Mouse (Mus musculus): Measurements from ENCODE around the gene Fgfr2. TPM values are rescaled to one million over a fixed set of nuclear protein-coding genes. Genes with fewer than 3 reads are reported as not detected.
"Not testable (repeated sequence)": the region's sequence is repeated elsewhere in the genome, so short reads cannot be mapped to it uniquely, and the experiment has no call there.

The Fgfr2 gene
- total RNA-seq, 1 experiment: 37.5 TPM

DNA sequence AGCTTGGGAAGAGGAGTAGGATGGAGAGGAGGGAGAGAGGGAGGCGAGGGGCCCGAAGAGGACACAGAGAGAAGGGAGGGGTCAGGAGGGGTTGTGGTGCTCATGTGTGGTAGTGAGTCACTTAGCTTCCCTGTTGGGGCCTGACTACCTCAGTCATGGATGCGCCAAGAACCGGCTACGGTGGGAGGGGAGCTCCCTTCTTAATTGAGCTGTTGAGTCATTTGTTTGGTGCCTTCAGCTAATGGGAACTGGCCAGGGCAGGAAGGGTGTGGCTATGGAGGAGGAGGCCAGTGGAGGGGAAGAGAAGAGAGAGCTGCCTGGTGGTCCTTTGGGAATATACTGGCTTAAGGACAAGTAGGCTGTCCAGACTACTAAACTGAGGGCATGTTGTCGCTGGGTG is 2451.8 kb downstream of the Fgfr2 start:
- TF ChIP-seq MAFK (IDR thresholded peaks at IDR 0.05; ENCODE audit: insufficient read depth, low read depth, low read length): no peak
- TF ChIP-seq CHD2 (IDR thresholded peaks at IDR 0.05; ENCODE audit: low read depth, low read length): no peak
- no peak for TF ChIP-seq ZC3H11A (IDR thresholded peaks at IDR 0.05; ENCODE audit: borderline replicate concordance, low read depth, low read length)
- TF ChIP-seq ZNF384 (IDR thresholded peaks at IDR 0.05; ENCODE audit: low read depth, low read length): no peak
- TF ChIP-seq HCFC1 (IDR thresholded peaks at IDR 0.05; ENCODE audit: borderline replicate concordance, insufficient read depth, low read length): no peak
- H3K9ac ChIP-seq (ENCODE audit: insufficient read depth, low read depth, low read length, poor library complexity, severe bottlenecking): no peak overlapping the region
- H3K4me3 ChIP-seq (ENCODE audit: insufficient read depth in 1 of 2, low read depth in 1 of 2, low read length in 2 of 2, poor library complexity in 1 of 2, severe bottlenecking in 1 of 2): no peak overlapping the region
- no peak for DNase-seq (ENCODE audit: low read depth, low spot score)
- H3K4me1 ChIP-seq (ENCODE audit: control insufficient read depth in 2 of 2, insufficient read depth in 2 of 2, low read length in 2 of 2, poor library complexity in 1 of 2): peaks cover 6 to 12% of the 10 kb centered on the region in 2 experiments; a peak in 2 of 4 replicates
- H3K27ac ChIP-seq (ENCODE audit: insufficient read depth, low read depth, low read length, poor library complexity, severe bottlenecking): no peak overlapping the region; the same call in 1 of the 2 replicates
- H3K9me3 ChIP-seq (ENCODE audit: control insufficient read depth, insufficient read depth, low read depth, low read length): no peaks in the 10 kb centered on the region
- in situ Hi-C loops (cut with MboI; ENCODE audit: low sequenced_read_pairs in 2 of 2, unreplicated experiment in 2 of 2): no loop called here
- peaks cover 9% of the 10 kb centered on the region; the same call in 1 of the 2 replicates for H3K36me3 ChIP-seq (ENCODE audit: control insufficient read depth, insufficient read depth, low read length, poor library complexity, severe bottlenecking)

GRCm38 (mm10) chr7:130670358-130670757 is 2452.8 kb downstream of the Fgfr2 start:
- Histone ChIP-seq H3K9me3 (ENCODE audit: control insufficient read depth, insufficient read depth, low read depth, low read length) (no peaks in the 10 kb centered on the region), H3K4me1 (ENCODE audit: control insufficient read depth in 2 of 2, insufficient read depth in 2 of 2, low read length in 2 of 2, poor library complexity in 1 of 2) (peaks cover 6 to 12% of the 10 kb centered on the region in 2 experiments; a peak in 2 of 4 replicates), H3K9ac (ENCODE audit: insufficient read depth, low read depth, low read length, poor library complexity, severe bottlenecking) (no peak overlapping the region), H3K4me3 (ENCODE audit: insufficient read depth in 1 of 2, low read depth in 1 of 2, low read length in 2 of 2, poor library complexity in 1 of 2, severe bottlenecking in 1 of 2) (no peak overlapping the region), H3K36me3 (ENCODE audit: control insufficient read depth, insufficient read depth, low read length, poor library complexity, severe bottlenecking) (peaks cover 10% of the 10 kb centered on the region; the same call in 1 of the 2 replicates), H3K27ac (ENCODE audit: insufficient read depth, low read depth, low read length, poor library complexity, severe bottlenecking) (no peak overlapping the region)
- in situ Hi-C loops (cut with MboI; ENCODE audit: low sequenced_read_pairs in 2 of 2, unreplicated experiment in 2 of 2): no loop called here
- no peak for DNase-seq (ENCODE audit: low read depth, low spot score)
- TF ChIP-seq CHD2 (IDR thresholded peaks at IDR 0.05; ENCODE audit: low read depth, low read length): no peak
- TF ChIP-seq ZNF384 (IDR thresholded peaks at IDR 0.05; ENCODE audit: low read depth, low read length): no peak
- TF ChIP-seq ZC3H11A (IDR thresholded peaks at IDR 0.05; ENCODE audit: borderline replicate concordance, low read depth, low read length): no peak

GRCm38 (mm10) chr7:130669370-130669881 is 2453.7 kb downstream of the Fgfr2 start:
- TF ChIP-seq CHD2 (IDR thresholded peaks at IDR 0.05; ENCODE audit: low read depth, low read length) (no peak), MAFK (IDR thresholded peaks at IDR 0.05; ENCODE audit: insufficient read depth, low read depth, low read length) (no peak), HCFC1 (IDR thresholded peaks at IDR 0.05; ENCODE audit: borderline replicate concordance, insufficient read depth, low read length) (no peak), ZC3H11A (IDR thresholded peaks at IDR 0.05; ENCODE audit: borderline replicate concordance, low read depth, low read length) (no peak), ZNF384 (IDR thresholded peaks at IDR 0.05; ENCODE audit: low read depth, low read length) (no peak)
- in situ Hi-C loops (cut with MboI; ENCODE audit: low sequenced_read_pairs in 2 of 2, unreplicated experiment in 2 of 2): no loop called here
- H3K9me3 ChIP-seq (ENCODE audit: control insufficient read depth, insufficient read depth, low read depth, low read length): no peaks in the 10 kb centered on the region
- H3K36me3 ChIP-seq (ENCODE audit: control insufficient read depth, insufficient read depth, low read length, poor library complexity, severe bottlenecking): peaks cover 5% of the 10 kb centered on the region; the same call in 1 of the 2 replicates
- H3K4me1 ChIP-seq (ENCODE audit: control insufficient read depth in 2 of 2, insufficient read depth in 2 of 2, low read length in 2 of 2, poor library complexity in 1 of 2): peaks cover 7 to 12% of the 10 kb centered on the region in 2 experiments; a peak in 2 of 4 replicates
- H3K4me3 ChIP-seq (ENCODE audit: insufficient read depth in 1 of 2, low read depth in 1 of 2, low read length in 2 of 2, poor library complexity in 1 of 2, severe bottlenecking in 1 of 2): no peak overlapping the region
- DNase-seq (ENCODE audit: low read depth, low spot score): no peak
- no peak overlapping the region for H3K9ac ChIP-seq (ENCODE audit: insufficient read depth, low read depth, low read length, poor library complexity, severe bottlenecking)
- no peak overlapping the region for H3K27ac ChIP-seq (ENCODE audit: insufficient read depth, low read depth, low read length, poor library complexity, severe bottlenecking)

DNA sequence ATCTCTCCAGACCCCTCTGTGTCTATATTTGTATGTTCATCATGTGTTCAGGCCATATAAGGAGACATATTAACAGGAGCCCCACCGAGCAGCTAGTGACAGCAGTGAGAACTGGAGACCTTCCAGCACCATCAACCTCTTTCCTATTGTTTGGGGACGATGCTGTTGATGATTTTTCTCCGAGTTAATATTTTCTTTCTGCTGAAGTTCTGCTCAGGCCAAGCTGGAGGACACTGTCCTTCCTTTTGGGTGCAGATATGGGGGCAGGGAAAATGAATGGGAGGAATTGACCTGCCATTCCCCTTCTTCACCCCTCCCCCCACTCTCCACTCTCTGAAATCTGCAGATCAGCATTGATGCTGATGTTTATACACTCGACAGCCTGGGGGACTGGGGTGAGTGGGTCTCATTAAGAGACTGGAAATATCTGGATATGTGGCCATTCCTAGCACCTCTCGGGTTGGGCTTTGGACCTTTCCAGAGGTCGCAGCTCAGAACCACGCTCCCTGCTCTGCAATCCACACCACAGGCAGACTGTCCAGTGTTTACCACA is 2454.3 kb downstream of the Fgfr2 start:
- Histone ChIP-seq H3K27ac (ENCODE audit: insufficient read depth, low read depth, low read length, poor library complexity, severe bottlenecking) (no peak overlapping the region), H3K36me3 (ENCODE audit: control insufficient read depth, insufficient read depth, low read length, poor library complexity, severe bottlenecking) (peaks cover 5% of the 10 kb centered on the region; the same call in 1 of the 2 replicates), H3K9ac (ENCODE audit: insufficient read depth, low read depth, low read length, poor library complexity, severe bottlenecking) (no peak overlapping the region), H3K9me3 (ENCODE audit: control insufficient read depth, insufficient read depth, low read depth, low read length) (no peaks in the 10 kb centered on the region), H3K4me3 (ENCODE audit: insufficient read depth in 1 of 2, low read depth in 1 of 2, low read length in 2 of 2, poor library complexity in 1 of 2, severe bottlenecking in 1 of 2) (no peak overlapping the region), H3K4me1 (ENCODE audit: control insufficient read depth in 2 of 2, insufficient read depth in 2 of 2, low read length in 2 of 2, poor library complexity in 1 of 2) (peaks cover 8 to 12% of the 10 kb centered on the region in 2 experiments; a peak in 2 of 4 replicates)
- in situ Hi-C loops (cut with MboI; ENCODE audit: low sequenced_read_pairs in 2 of 2, unreplicated experiment in 2 of 2): no loop called here
- no peak for TF ChIP-seq HCFC1 (IDR thresholded peaks at IDR 0.05; ENCODE audit: borderline replicate concordance, insufficient read depth, low read length)
- no peak for TF ChIP-seq MAFK (IDR thresholded peaks at IDR 0.05; ENCODE audit: insufficient read depth, low read depth, low read length)
- TF ChIP-seq CHD2 (IDR thresholded peaks at IDR 0.05; ENCODE audit: low read depth, low read length): no peak
- no peak for TF ChIP-seq ZC3H11A (IDR thresholded peaks at IDR 0.05; ENCODE audit: borderline replicate concordance, low read depth, low read length)
- TF ChIP-seq ZNF384 (IDR thresholded peaks at IDR 0.05; ENCODE audit: low read depth, low read length): no peak
- no peak for DNase-seq (ENCODE audit: low read depth, low spot score)

- H3K27ac ChIP-seq (ENCODE audit: insufficient read depth, low read depth, low read length, poor library complexity, severe bottlenecking); in situ Hi-C loops (cut with MboI; ENCODE audit: low sequenced_read_pairs in 2 of 2, unreplicated experiment in 2 of 2); H3K9me3 ChIP-seq (ENCODE audit: control insufficient read depth, insufficient read depth, low read depth, low read length); DNase-seq (ENCODE audit: low read depth, low spot score); H3K36me3 ChIP-seq (ENCODE audit: control insufficient read depth, insufficient read depth, low read length, poor library complexity, severe bottlenecking); H3K4me3 ChIP-seq (ENCODE audit: insufficient read depth in 1 of 2, low read depth in 1 of 2, low read length in 2 of 2, poor library complexity in 1 of 2, severe bottlenecking in 1 of 2); H3K9ac ChIP-seq (ENCODE audit: insufficient read depth, low read depth, low read length, poor library complexity, severe bottlenecking): not testable (repeated sequence)
- H3K4me1 ChIP-seq (ENCODE audit: control insufficient read depth in 2 of 2, insufficient read depth in 2 of 2, low read length in 2 of 2, poor library complexity in 1 of 2): peaks cover 11 to 13% of the 10 kb centered on the region in 2 experiments; a peak in 3 of 4 replicates
Measured at GRCm38 (mm10) chr7:130668013-130668412, 2455.1 kb downstream of the Fgfr2 start.
